Mouse (Mus musculus): ENCODE measurements around the gene Use1. TPM values are rescaled to one million over a fixed set of nuclear protein-coding genes. Genes with fewer than 3 reads are reported as not detected.
A peak's percentile ranks its signal among the peaks of the same experiment; 100 is the strongest.

The Use1 gene
- polyA plus RNA-seq, 1 experiment: 180 TPM

DNA sequence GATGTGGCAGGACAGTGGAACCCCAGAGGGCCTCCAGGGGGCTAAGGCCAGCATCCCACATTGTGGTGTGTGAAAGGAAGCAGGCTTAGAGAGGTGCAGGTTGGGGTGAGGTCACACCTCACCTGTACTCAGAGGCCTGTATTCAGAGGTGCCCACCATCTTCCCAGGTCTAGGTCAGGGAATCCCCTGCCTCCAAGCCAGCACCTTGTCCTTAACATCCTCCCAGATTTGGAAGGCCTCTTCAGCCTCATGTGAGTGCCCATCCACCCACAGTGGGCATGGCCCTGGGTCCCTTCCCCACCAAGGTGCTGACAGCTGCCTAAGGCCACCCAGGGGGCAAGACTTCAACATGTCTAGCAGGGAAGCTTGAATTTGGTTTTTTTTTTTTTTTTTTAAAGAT lies 34.8 kb downstream of the Use1 start:
- no peak overlapping the region for H3K4me3 ChIP-seq
- H3K79me2 ChIP-seq (ENCODE audit: control insufficient read depth, insufficient read depth): peaks cover 16% of the 10 kb centered on the region
- no peak overlapping the region for H3ac ChIP-seq (ENCODE audit: control insufficient read depth, insufficient read length)
- no peaks in the 10 kb centered on the region for H3K27me3 ChIP-seq (ENCODE audit: control insufficient read depth, insufficient read depth, insufficient read length)
- H3K36me3 ChIP-seq (ENCODE audit: control insufficient read depth, insufficient read depth): no peaks in the 10 kb centered on the region
- H3K4me2 ChIP-seq (ENCODE audit: low read depth): no peak overlapping the region
- TF ChIP-seq POLR2AphosphoS2 (IDR thresholded peaks at IDR 0.05; ENCODE audit: insufficient read length, low read depth) (peak; percentile 57), REST (IDR thresholded peaks at IDR 0.05; ENCODE audit: insufficient read depth, insufficient read length) (no peak)

GRCm38 (mm10) chr8:71402446-71402964 lies 35.9 kb downstream of the Use1 start:
- Histone ChIP-seq H3ac (ENCODE audit: control insufficient read depth, insufficient read length) (no peak overlapping the region), H3K27me3 (ENCODE audit: control insufficient read depth, insufficient read depth, insufficient read length) (no peaks in the 10 kb centered on the region), H3K4me2 (ENCODE audit: low read depth) (no peak overlapping the region), H3K36me3 (ENCODE audit: control insufficient read depth, insufficient read depth) (peaks cover under 1% of the 10 kb centered on the region), H3K79me2 (ENCODE audit: control insufficient read depth, insufficient read depth) (peaks cover 9% of the 10 kb centered on the region), H3K4me3 (no peak overlapping the region)
- TF ChIP-seq SRF (IDR thresholded peaks at IDR 0.05; ENCODE audit: control insufficient read depth, insufficient read length, low read depth) (no peak), USF1 (IDR thresholded peaks at IDR 0.05; ENCODE audit: low read depth) (no peak), TCF12 (IDR thresholded peaks at IDR 0.05; ENCODE audit: insufficient read depth, poor library complexity, severe bottlenecking) (no peak), POLR2AphosphoS2 (IDR thresholded peaks at IDR 0.05; ENCODE audit: insufficient read length, low read depth) (no peak), TCF3 (IDR thresholded peaks at IDR 0.05; ENCODE audit: insufficient read length, low read depth) (no peak), CEBPB (IDR thresholded peaks at IDR 0.05; ENCODE audit: insufficient read depth, poor library complexity, severe bottlenecking) (no peak), MAX (IDR thresholded peaks at IDR 0.05; ENCODE audit: low read depth) (no peak), E2F4 (IDR thresholded peaks at IDR 0.05; ENCODE audit: insufficient read depth) (no peak), MYOG (IDR thresholded peaks at IDR 0.05; ENCODE audit: control insufficient read depth in 1 of 3, insufficient read depth in 1 of 3, insufficient read length in 2 of 3, low read depth in 2 of 3) (no peak), REST (IDR thresholded peaks at IDR 0.05; ENCODE audit: insufficient read depth, insufficient read length) (no peak), MYOD1 (IDR thresholded peaks at IDR 0.05; ENCODE audit: control insufficient read depth in 1 of 3, insufficient read length in 2 of 3, low read depth in 2 of 3) (no peak), POLR2A (IDR thresholded peaks at IDR 0.05; ENCODE audit: insufficient read length, low read depth) (no peak)

DNA sequence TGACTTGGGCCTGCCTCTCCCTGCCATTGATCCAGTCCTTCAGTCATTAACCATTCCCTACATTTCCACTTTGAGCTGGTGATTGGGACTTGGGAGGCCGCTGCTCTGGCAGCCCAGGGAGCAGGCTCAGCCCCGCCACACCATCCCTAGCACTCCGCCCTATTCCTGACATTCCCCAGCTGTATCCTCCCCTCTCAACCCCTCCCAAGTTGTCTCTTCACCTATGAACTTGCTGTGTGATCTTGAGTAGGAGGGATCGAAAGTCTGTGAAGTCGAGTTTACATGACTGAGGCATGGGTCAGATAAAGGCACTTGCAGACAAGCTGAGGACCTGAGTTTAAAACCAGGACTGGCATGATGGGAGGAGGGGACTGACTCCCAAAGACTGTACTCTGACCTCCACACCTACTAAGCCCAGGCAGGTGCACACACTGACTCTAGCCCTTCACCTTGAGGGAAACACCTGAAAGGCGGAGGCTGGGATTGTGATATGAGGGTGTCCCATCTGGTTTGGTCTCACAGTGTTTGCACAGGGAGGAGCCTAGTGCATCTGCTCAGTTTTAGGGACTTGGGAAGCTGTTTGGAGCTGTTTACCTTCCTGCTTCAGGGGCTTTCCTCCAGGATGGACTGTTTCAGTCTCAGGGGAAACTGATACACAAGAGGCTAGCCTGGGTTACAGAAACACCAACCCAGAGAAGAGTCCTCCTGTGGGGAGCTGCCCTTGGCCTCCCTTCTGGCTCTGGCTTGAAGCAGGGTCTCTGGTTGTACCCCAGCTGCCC lies 36.6 kb downstream of the Use1 start:
- Histone ChIP-seq H3ac (ENCODE audit: control insufficient read depth, insufficient read length) (no peak overlapping the region), H3K4me3 (no peak overlapping the region), H3K36me3 (ENCODE audit: control insufficient read depth, insufficient read depth) (peaks cover 5% of the 10 kb centered on the region), H3K27me3 (ENCODE audit: control insufficient read depth, insufficient read depth, insufficient read length) (no peaks in the 10 kb centered on the region), H3K4me2 (ENCODE audit: low read depth) (no peak overlapping the region), H3K79me2 (ENCODE audit: control insufficient read depth, insufficient read depth) (peaks cover 2% of the 10 kb centered on the region)
- TF ChIP-seq TCF3 (IDR thresholded peaks at IDR 0.05; ENCODE audit: insufficient read length, low read depth) (no peak), POLR2AphosphoS2 (IDR thresholded peaks at IDR 0.05; ENCODE audit: insufficient read length, low read depth) (peak; percentile 45)

GRCm38 (mm10) chr8:71404011-71404410 lies 37.4 kb downstream of the Use1 start:
- Histone ChIP-seq H3K79me2 (ENCODE audit: control insufficient read depth, insufficient read depth) (no peaks in the 10 kb centered on the region), H3ac (ENCODE audit: control insufficient read depth, insufficient read length) (no peak overlapping the region), H3K27me3 (ENCODE audit: control insufficient read depth, insufficient read depth, insufficient read length) (no peaks in the 10 kb centered on the region), H3K36me3 (ENCODE audit: control insufficient read depth, insufficient read depth) (peaks cover 5% of the 10 kb centered on the region), H3K4me2 (ENCODE audit: low read depth) (no peak overlapping the region), H3K4me3 (no peak overlapping the region)
- no peak for TF ChIP-seq SRF (IDR thresholded peaks at IDR 0.05; ENCODE audit: control insufficient read depth, insufficient read length, low read depth)
- no peak for TF ChIP-seq CEBPB (IDR thresholded peaks at IDR 0.05; ENCODE audit: insufficient read depth, poor library complexity, severe bottlenecking)
- TF ChIP-seq TCF3 (IDR thresholded peaks at IDR 0.05; ENCODE audit: insufficient read length, low read depth): no peak
- no peak for TF ChIP-seq MYOD1 (IDR thresholded peaks at IDR 0.05; ENCODE audit: control insufficient read depth in 1 of 3, insufficient read length in 2 of 3, low read depth in 2 of 3)
- TF ChIP-seq POLR2A (IDR thresholded peaks at IDR 0.05; ENCODE audit: insufficient read length, low read depth): no peak
- peak; percentile 52 for TF ChIP-seq POLR2AphosphoS2 (IDR thresholded peaks at IDR 0.05; ENCODE audit: insufficient read length, low read depth)

- peak overlapping the region; percentile 84 for H3K4me2 ChIP-seq (ENCODE audit: low read depth)
Measured at GRCm38 (mm10) chr8:71404951-71405351, 38.3 kb downstream of the Use1 start.

More at GRCm38 (mm10) chr8:71404951-71405351, 38.3 kb downstream of the Use1 start:
- H3ac ChIP-seq (ENCODE audit: control insufficient read depth, insufficient read length): no peak overlapping the region
- H3K79me2 ChIP-seq (ENCODE audit: control insufficient read depth, insufficient read depth): no peaks in the 10 kb centered on the region
- TF ChIP-seq MYOD1 (IDR thresholded peaks at IDR 0.05; ENCODE audit: control insufficient read depth in 1 of 3, insufficient read length in 2 of 3, low read depth in 2 of 3) (no peak), POLR2AphosphoS2 (IDR thresholded peaks at IDR 0.05; ENCODE audit: insufficient read length, low read depth) (peak; percentile 21)
- H3K36me3 ChIP-seq (ENCODE audit: control insufficient read depth, insufficient read depth): peaks cover 5% of the 10 kb centered on the region
- H3K4me3 ChIP-seq: peak overlapping the region; percentile 50
- no peaks in the 10 kb centered on the region for H3K27me3 ChIP-seq (ENCODE audit: control insufficient read depth, insufficient read depth, insufficient read length)

All from myocyte (in vitro differentiated cells).